Mouse (Mus musculus): Measurements from ENCODE around the gene Acoxl.

- TF ChIP-seq GATA1 (IDR thresholded peaks at IDR 0.05; ENCODE audit: low read length) (no peak), TAL1 (IDR thresholded peaks at IDR 0.05; ENCODE audit: low read length) (no peak)
Observed at GRCm38 (mm10) chr2:128079316-128079715, 240.6 kb downstream of the Acoxl start.

Measured in erythroblast, embryonic 14.5 days (primary cell).